Mouse (Mus musculus): ENCODE data around the gene Igf2bp3. TPM values are rescaled to one million over a fixed set of nuclear protein-coding genes. Genes with fewer than 3 reads are reported as not detected.

Igf2bp3 gene
- polyA plus RNA-seq, 1 experiment, result 1.3 TPM

DNA sequence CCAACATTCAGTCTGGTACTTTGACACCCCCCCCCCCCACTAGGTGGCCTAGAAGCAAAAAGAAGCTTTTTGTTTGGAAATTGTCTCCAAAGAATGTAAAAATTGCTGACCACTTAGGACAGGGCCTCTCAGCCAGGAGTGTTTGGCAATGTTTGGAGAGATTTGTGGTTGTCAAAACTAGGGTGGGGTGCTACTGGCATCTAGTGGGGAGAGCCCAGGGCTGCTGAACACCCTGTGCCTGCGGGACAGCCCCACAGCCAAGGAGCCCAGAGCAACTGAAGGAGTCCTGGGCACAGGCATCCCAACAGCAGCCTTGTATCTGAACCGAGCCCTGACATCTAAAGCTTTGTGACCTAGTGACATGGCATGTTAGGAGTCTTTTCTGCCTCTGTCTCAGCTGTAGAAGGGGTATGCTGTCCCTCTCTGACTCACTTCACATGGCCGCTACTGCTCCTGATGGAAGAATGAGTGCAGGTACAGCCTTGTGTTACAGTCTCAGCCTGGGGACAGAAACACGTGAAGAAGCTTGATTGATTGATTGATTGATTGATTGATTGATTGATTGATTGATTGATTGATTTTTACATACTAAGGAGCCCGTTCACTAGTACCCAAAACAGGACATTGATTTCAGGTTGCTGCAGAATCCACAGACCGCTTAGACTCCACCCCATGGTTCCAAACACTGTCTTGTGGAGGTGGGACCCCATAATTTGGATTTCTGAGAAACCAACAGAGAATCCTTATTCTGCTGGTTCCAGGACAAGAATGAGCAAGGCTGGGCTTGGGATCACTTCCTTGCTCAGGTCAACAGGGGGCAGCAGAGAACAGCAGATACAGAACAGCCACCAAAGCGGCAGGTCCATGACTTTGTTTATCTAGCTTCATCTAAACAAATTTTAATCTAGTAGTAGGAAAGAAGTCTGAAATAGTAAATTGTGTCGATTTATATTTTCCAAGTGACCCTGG is 157.4 kb downstream of the Igf2bp3 start:
- H3K4me1 ChIP-seq (replicated peaks; ENCODE audit: control insufficient read depth, insufficient read depth, low read length), result no peaks in the 10 kb centered on the region
- H3K27ac ChIP-seq (ENCODE audit: control insufficient read depth, insufficient read depth, low read length), result no peak overlapping the region
- DNase-seq, result peak; percentile 70
- no peaks in the 10 kb centered on the region for H3K36me3 ChIP-seq (ENCODE audit: control insufficient read depth, insufficient read depth, low read length)
- H3K4me3 ChIP-seq (ENCODE audit: control insufficient read depth, insufficient read depth, low read length), result no peak overlapping the region
- no peaks in the 10 kb centered on the region for H3K27me3 ChIP-seq (ENCODE audit: control insufficient read depth, insufficient read depth, low read length)
- TF ChIP-seq CTCF (IDR thresholded peaks at IDR 0.05; ENCODE audit: borderline replicate concordance, control insufficient read depth, extremely low read depth, insufficient read depth, low read length, poor library complexity) (no peak), POLR2A (IDR thresholded peaks at IDR 0.05; ENCODE audit: control insufficient read depth, extremely low read depth, insufficient read depth, low read length, poor library complexity) (no peak)
- 43% methylated on average over 8 of the region's 8 CpGs for WGBS

DNA sequence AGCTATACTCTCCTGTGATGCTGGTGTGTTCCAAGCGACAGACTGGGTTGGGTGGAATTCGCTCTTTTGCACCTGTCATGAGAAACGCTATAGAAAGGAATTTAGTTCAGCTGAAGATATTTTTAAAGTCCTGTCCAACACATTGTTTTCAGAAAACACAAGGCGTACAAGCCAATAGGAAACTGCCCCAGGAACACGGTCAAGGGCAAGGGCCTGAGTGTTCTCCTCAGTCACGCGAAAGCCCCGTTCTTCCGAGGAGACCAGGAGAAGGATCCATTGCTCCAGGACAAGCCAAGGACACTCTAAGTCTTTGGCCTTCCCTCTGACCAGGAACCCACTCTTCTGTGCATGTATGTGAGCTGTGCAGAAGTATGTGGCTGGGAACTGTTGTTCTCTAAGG is 158.7 kb downstream of the Igf2bp3 start:
- 97% methylated on average over 9 of the region's 9 CpGs for WGBS
- no peak overlapping the region for H3K27ac ChIP-seq (ENCODE audit: control insufficient read depth, insufficient read depth, low read length)
- no peaks in the 10 kb centered on the region for H3K27me3 ChIP-seq (ENCODE audit: control insufficient read depth, insufficient read depth, low read length)
- H3K36me3 ChIP-seq (ENCODE audit: control insufficient read depth, insufficient read depth, low read length), result no peaks in the 10 kb centered on the region
- DNase-seq, result no peak
- TF ChIP-seq CTCF (IDR thresholded peaks at IDR 0.05; ENCODE audit: borderline replicate concordance, control insufficient read depth, extremely low read depth, insufficient read depth, low read length, poor library complexity) (no peak), POLR2A (IDR thresholded peaks at IDR 0.05; ENCODE audit: control insufficient read depth, extremely low read depth, insufficient read depth, low read length, poor library complexity) (no peak)
- H3K4me3 ChIP-seq (ENCODE audit: control insufficient read depth, insufficient read depth, low read length), result no peak overlapping the region
- peaks cover 8% of the 10 kb centered on the region for H3K4me1 ChIP-seq (replicated peaks; ENCODE audit: control insufficient read depth, insufficient read depth, low read length)

DNA sequence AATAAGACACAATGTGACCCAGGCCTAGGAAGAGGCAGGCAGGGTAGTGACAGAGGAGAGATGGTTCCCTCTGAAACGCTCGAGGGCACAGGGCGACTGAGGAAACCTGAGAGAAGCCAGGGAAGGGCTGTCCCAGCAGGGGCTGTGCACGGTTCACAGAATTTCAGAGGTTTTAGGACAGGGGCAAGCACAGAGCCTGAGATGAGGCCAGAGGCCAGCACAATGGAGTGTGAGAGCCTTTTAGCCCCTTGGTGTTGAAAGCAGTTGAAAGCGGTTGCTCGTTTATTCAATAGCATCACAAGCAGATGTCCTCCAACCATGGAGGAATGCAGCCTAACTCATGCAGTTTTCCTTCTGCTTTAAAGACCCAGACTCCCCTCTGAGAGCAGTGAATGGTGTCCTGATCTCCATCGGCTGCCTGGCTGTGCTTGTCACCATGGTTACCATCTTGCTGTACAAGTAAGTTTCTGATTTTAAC is 159.5 kb downstream of the Igf2bp3 start:
- DNase-seq, result no peak
- peaks cover 11% of the 10 kb centered on the region for H3K4me1 ChIP-seq (replicated peaks; ENCODE audit: control insufficient read depth, insufficient read depth, low read length)
- TF ChIP-seq POLR2A (IDR thresholded peaks at IDR 0.05; ENCODE audit: control insufficient read depth, extremely low read depth, insufficient read depth, low read length, poor library complexity), result no peak
- no peak for TF ChIP-seq CTCF (IDR thresholded peaks at IDR 0.05; ENCODE audit: borderline replicate concordance, control insufficient read depth, extremely low read depth, insufficient read depth, low read length, poor library complexity)
- H3K27me3 ChIP-seq (ENCODE audit: control insufficient read depth, insufficient read depth, low read length), result no peaks in the 10 kb centered on the region
- 95% methylated on average over 7 of the region's 7 CpGs for WGBS
- no peak overlapping the region for H3K27ac ChIP-seq (ENCODE audit: control insufficient read depth, insufficient read depth, low read length)
- H3K4me3 ChIP-seq (ENCODE audit: control insufficient read depth, insufficient read depth, low read length), result no peak overlapping the region
- no peaks in the 10 kb centered on the region for H3K36me3 ChIP-seq (ENCODE audit: control insufficient read depth, insufficient read depth, low read length)

DNA sequence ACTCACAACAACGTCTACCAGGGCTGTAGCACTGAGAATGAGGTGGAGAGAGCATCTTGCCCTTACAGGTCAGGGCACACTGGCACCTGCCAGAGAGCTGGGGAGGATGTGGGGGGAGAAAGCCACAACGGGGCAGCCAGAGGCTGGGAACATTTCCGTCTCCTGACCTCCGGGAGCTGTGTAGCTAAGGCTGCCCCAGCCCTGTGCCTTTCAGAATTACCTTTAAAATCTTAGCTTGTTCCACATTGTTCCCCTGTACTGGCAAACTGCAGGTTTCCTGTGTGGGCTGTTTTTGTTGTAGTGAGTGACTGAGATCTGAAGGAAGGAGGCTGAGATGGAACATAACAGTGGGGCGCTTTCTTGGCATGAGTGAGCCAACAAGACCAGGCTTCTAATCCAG is 162.6 kb downstream of the Igf2bp3 start:
- whole genome bisulfite sequencing, result 8% methylated on average over 5 of the region's 5 CpGs
- H3K36me3 ChIP-seq (ENCODE audit: control insufficient read depth, insufficient read depth, low read length), result no peaks in the 10 kb centered on the region
- no peak for DNase-seq
- H3K27me3 ChIP-seq (ENCODE audit: control insufficient read depth, insufficient read depth, low read length), result no peaks in the 10 kb centered on the region
- no peak overlapping the region for H3K4me3 ChIP-seq (ENCODE audit: control insufficient read depth, insufficient read depth, low read length)
- peaks cover 11% of the 10 kb centered on the region for H3K4me1 ChIP-seq (replicated peaks; ENCODE audit: control insufficient read depth, insufficient read depth, low read length)
- peak overlapping the region; percentile 45; the same call in 1 of the 2 replicates for H3K27ac ChIP-seq (ENCODE audit: control insufficient read depth, insufficient read depth, low read length)
- TF ChIP-seq POLR2A (IDR thresholded peaks at IDR 0.05; ENCODE audit: control insufficient read depth, extremely low read depth, insufficient read depth, low read length, poor library complexity) (no peak), CTCF (IDR thresholded peaks at IDR 0.05; ENCODE audit: borderline replicate concordance, control insufficient read depth, extremely low read depth, insufficient read depth, low read length, poor library complexity) (no peak)

DNA sequence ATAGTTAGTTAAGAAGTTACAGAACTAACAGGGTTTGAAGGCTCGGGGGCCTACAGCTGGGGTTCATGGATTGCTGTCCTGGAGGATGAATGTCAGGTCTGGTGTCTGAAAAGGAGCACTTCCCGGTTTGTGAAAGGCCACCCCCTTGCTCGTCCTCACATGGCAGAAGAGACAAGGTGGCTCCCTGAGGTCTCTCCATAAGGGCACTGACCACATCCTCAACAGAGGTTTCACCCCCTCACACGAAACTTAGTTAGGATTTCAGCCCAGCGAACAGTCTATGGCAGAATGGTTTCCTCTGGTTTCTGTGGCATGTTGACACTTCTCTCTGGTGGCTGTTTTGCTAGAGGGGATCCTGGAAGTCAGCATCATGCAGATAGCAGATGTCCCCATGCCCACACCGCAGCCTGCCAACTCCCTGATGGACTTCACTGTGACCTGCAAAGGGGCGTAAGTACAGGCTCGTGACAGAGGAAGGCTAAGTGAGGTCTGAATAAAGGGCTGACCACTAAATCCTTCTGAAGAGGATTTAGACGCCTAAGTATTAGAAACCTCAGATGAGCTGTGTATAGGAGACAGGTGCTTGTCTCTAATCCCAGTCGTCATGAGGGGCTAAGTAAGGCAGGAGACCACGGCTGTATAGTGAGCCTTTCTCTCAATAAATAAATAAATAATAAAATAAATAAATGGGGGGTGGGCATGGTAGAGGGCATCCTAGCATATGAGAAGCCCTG is 163.9 kb downstream of the Igf2bp3 start:
- WGBS, result 30% methylated on average over 11 of the region's 11 CpGs
- H3K36me3 ChIP-seq (ENCODE audit: control insufficient read depth, insufficient read depth, low read length), result no peaks in the 10 kb centered on the region
- peaks cover 11% of the 10 kb centered on the region for H3K4me1 ChIP-seq (replicated peaks; ENCODE audit: control insufficient read depth, insufficient read depth, low read length)
- no peak overlapping the region for H3K4me3 ChIP-seq (ENCODE audit: control insufficient read depth, insufficient read depth, low read length)
- H3K27me3 ChIP-seq (ENCODE audit: control insufficient read depth, insufficient read depth, low read length), result no peaks in the 10 kb centered on the region
- H3K27ac ChIP-seq (ENCODE audit: control insufficient read depth, insufficient read depth, low read length), result no peak overlapping the region
- no peak for TF ChIP-seq POLR2A (IDR thresholded peaks at IDR 0.05; ENCODE audit: control insufficient read depth, extremely low read depth, insufficient read depth, low read length, poor library complexity)
- TF ChIP-seq CTCF (IDR thresholded peaks at IDR 0.05; ENCODE audit: borderline replicate concordance, control insufficient read depth, extremely low read depth, insufficient read depth, low read length, poor library complexity), result no peak
- DNase-seq, result no peak

DNA sequence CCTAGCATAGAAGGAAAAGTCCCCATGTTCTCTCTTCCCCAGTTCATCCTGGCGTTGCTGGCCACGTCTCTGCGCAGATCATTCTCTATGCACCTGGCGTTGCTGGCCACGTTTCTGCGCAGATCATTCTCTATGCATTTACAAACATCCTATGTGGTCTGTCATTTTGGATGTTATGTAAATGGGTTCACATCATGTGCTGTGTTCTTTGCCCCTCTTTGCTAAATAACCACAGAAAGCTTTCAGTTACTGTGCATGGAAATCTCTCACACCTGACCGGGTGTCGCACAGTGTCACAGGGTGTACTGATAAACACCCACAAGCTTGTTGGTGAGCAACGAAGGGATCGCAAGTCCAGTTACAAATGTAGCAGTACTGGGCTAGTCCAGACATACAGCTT is 166.4 kb downstream of the Igf2bp3 start:
- no peak overlapping the region for H3K27ac ChIP-seq (ENCODE audit: control insufficient read depth, insufficient read depth, low read length)
- H3K36me3 ChIP-seq (ENCODE audit: control insufficient read depth, insufficient read depth, low read length), result no peaks in the 10 kb centered on the region
- H3K27me3 ChIP-seq (ENCODE audit: control insufficient read depth, insufficient read depth, low read length), result no peaks in the 10 kb centered on the region
- TF ChIP-seq CTCF (IDR thresholded peaks at IDR 0.05; ENCODE audit: borderline replicate concordance, control insufficient read depth, extremely low read depth, insufficient read depth, low read length, poor library complexity), result no peak
- no peak for TF ChIP-seq POLR2A (IDR thresholded peaks at IDR 0.05; ENCODE audit: control insufficient read depth, extremely low read depth, insufficient read depth, low read length, poor library complexity)
- H3K4me3 ChIP-seq (ENCODE audit: control insufficient read depth, insufficient read depth, low read length), result no peak overlapping the region
- WGBS, result 91% methylated on average over 10 of the region's 10 CpGs
- DNase-seq, result no peak
- H3K4me1 ChIP-seq (replicated peaks; ENCODE audit: control insufficient read depth, insufficient read depth, low read length), result peaks cover 11% of the 10 kb centered on the region
